Mouse (Mus musculus): ENCODE measurements around the gene Pdcd6ip. TPM values are rescaled to one million over a fixed set of nuclear protein-coding genes. Genes with fewer than 3 reads are reported as not detected.
A peak's percentile ranks its signal among the peaks of the same experiment; 100 is the strongest.
"Not testable (repeated sequence)": the region's sequence is repeated elsewhere in the genome, so short reads cannot be mapped to it uniquely, and the experiment has no call there.

Gene Pdcd6ip
- polyA plus RNA-seq, 1 experiment from 2014 or later, result 44.6 TPM

GRCm38 (mm10) chr9:113663476-113663875 is 44.6 kb downstream of the Pdcd6ip start:
- H3K4me3 ChIP-seq (replicated peaks; ENCODE audit: low read length), result no peak overlapping the region
- no peak for ATAC-seq
- H3K9ac ChIP-seq (replicated peaks; ENCODE audit: low read depth, low read length), result no peak overlapping the region
- WGBS, result 91% methylated on average over 4 of the region's 4 CpGs
- H3K36me3 ChIP-seq (ENCODE audit: control insufficient read depth, insufficient read depth), result peaks cover 36% of the 10 kb centered on the region
- H3K4me1 ChIP-seq (replicated peaks; ENCODE audit: control insufficient read depth, insufficient read depth, low read length), result no peaks in the 10 kb centered on the region
- H3K27ac ChIP-seq (ENCODE audit: low read length), result no peak overlapping the region
- H3K27me3 ChIP-seq (replicated peaks; ENCODE audit: control insufficient read depth, insufficient read depth, low read length), result no peaks in the 10 kb centered on the region
- H3K4me2 ChIP-seq (ENCODE audit: low read length), result no peak overlapping the region
- peaks cover 8% of the 10 kb centered on the region for H3K9me3 ChIP-seq (ENCODE audit: control insufficient read depth, low read length)

- no peak overlapping the region for H3K9ac ChIP-seq (replicated peaks; ENCODE audit: low read depth, low read length)
- H3K4me3 ChIP-seq (replicated peaks; ENCODE audit: low read length), result no peak overlapping the region
- WGBS, result 91% methylated on average over 1 of the region's 1 CpGs
- H3K36me3 ChIP-seq (ENCODE audit: control insufficient read depth, insufficient read depth), result peaks cover 26% of the 10 kb centered on the region
- no peaks in the 10 kb centered on the region for H3K9me3 ChIP-seq (ENCODE audit: control insufficient read depth, low read length)
- no peaks in the 10 kb centered on the region for H3K27me3 ChIP-seq (replicated peaks; ENCODE audit: control insufficient read depth, insufficient read depth, low read length)
- no peak overlapping the region for H3K4me2 ChIP-seq (ENCODE audit: low read length)
- H3K27ac ChIP-seq (ENCODE audit: low read length), result no peak overlapping the region
- no peak for ATAC-seq
- no peaks in the 10 kb centered on the region for H3K4me1 ChIP-seq (replicated peaks; ENCODE audit: control insufficient read depth, insufficient read depth, low read length)
Measured at GRCm38 (mm10) chr9:113657837-113658236, 50.2 kb downstream of the Pdcd6ip start.

GRCm38 (mm10) chr9:113653571-113653970 is 54.5 kb downstream of the Pdcd6ip start:
- no peak overlapping the region for H3K4me2 ChIP-seq (ENCODE audit: low read length)
- H3K4me1 ChIP-seq (replicated peaks; ENCODE audit: control insufficient read depth, insufficient read depth, low read length), result peaks cover 6% of the 10 kb centered on the region; the same call in 1 of the 2 replicates
- no peak overlapping the region for H3K4me3 ChIP-seq (replicated peaks; ENCODE audit: low read length)
- no peak overlapping the region for H3K9ac ChIP-seq (replicated peaks; ENCODE audit: low read depth, low read length)
- H3K27ac ChIP-seq (ENCODE audit: low read length), result no peak overlapping the region
- H3K36me3 ChIP-seq (ENCODE audit: control insufficient read depth, insufficient read depth), result peaks cover 9% of the 10 kb centered on the region; the same call in 1 of the 2 replicates
- 87% methylated on average over 8 of the region's 8 CpGs for WGBS
- ATAC-seq, result no peak
- H3K9me3 ChIP-seq (ENCODE audit: control insufficient read depth, low read length), result no peaks in the 10 kb centered on the region
- no peaks in the 10 kb centered on the region for H3K27me3 ChIP-seq (replicated peaks; ENCODE audit: control insufficient read depth, insufficient read depth, low read length)

GRCm38 (mm10) chr9:113650787-113651186 is 57.3 kb downstream of the Pdcd6ip start:
- WGBS, result 61% methylated on average over 8 of the region's 8 CpGs
- H3K9me3 ChIP-seq (ENCODE audit: control insufficient read depth, low read length), result no peaks in the 10 kb centered on the region
- no peak overlapping the region for H3K27ac ChIP-seq (ENCODE audit: low read length)
- H3K4me1 ChIP-seq (replicated peaks; ENCODE audit: control insufficient read depth, insufficient read depth, low read length), result peaks cover 6% of the 10 kb centered on the region; the same call in 1 of the 2 replicates
- ATAC-seq, result no peak
- H3K4me2 ChIP-seq (ENCODE audit: low read length), result no peak overlapping the region
- H3K4me3 ChIP-seq (replicated peaks; ENCODE audit: low read length), result no peak overlapping the region
- peaks cover 5% of the 10 kb centered on the region; the same call in 1 of the 2 replicates for H3K36me3 ChIP-seq (ENCODE audit: control insufficient read depth, insufficient read depth)
- no peaks in the 10 kb centered on the region for H3K27me3 ChIP-seq (replicated peaks; ENCODE audit: control insufficient read depth, insufficient read depth, low read length)
- no peak overlapping the region for H3K9ac ChIP-seq (replicated peaks; ENCODE audit: low read depth, low read length)

- 80% methylated on average over 8 of the region's 8 CpGs for WGBS
Measured at GRCm38 (mm10) chr9:113649211-113649610, 58.8 kb downstream of the Pdcd6ip start.

GRCm38 (mm10) chr9:113645837-113646169 is 62.3 kb downstream of the Pdcd6ip start:
- Histone ChIP-seq H3K27me3 (replicated peaks; ENCODE audit: control insufficient read depth, insufficient read depth, low read length) (no peaks in the 10 kb centered on the region), H3K36me3 (ENCODE audit: control insufficient read depth, insufficient read depth) (no peaks in the 10 kb centered on the region), H3K9me3 (ENCODE audit: control insufficient read depth, low read length) (peaks cover 2% of the 10 kb centered on the region; the same call in 1 of the 2 replicates), H3K9ac (replicated peaks; ENCODE audit: low read depth, low read length) (no peak overlapping the region), H3K4me3 (replicated peaks; ENCODE audit: low read length) (no peak overlapping the region), H3K4me2 (ENCODE audit: low read length) (no peak overlapping the region), H3K27ac (ENCODE audit: low read length) (no peak overlapping the region), H3K4me1 (replicated peaks; ENCODE audit: control insufficient read depth, insufficient read depth, low read length) (peaks cover 5% of the 10 kb centered on the region; the same call in 1 of the 2 replicates)
- whole genome bisulfite sequencing, result 53% methylated on average over 5 of the region's 5 CpGs
- ATAC-seq, result no peak

More at GRCm38 (mm10) chr9:113649211-113649610, 58.8 kb downstream of the Pdcd6ip start:
- H3K9me3 ChIP-seq (ENCODE audit: control insufficient read depth, low read length); H3K4me2 ChIP-seq (ENCODE audit: low read length); H3K27me3 ChIP-seq (replicated peaks; ENCODE audit: control insufficient read depth, insufficient read depth, low read length); ATAC-seq; H3K4me1 ChIP-seq (replicated peaks; ENCODE audit: control insufficient read depth, insufficient read depth, low read length); H3K4me3 ChIP-seq (replicated peaks; ENCODE audit: low read length); H3K36me3 ChIP-seq (ENCODE audit: control insufficient read depth, insufficient read depth); H3K27ac ChIP-seq (ENCODE audit: low read length); H3K9ac ChIP-seq (replicated peaks; ENCODE audit: low read depth, low read length): not testable (repeated sequence)

- Histone ChIP-seq H3K4me1 (replicated peaks; ENCODE audit: control insufficient read depth, insufficient read depth, low read length) (no peaks in the 10 kb centered on the region; the same call in 1 of the 2 replicates), H3K9me3 (ENCODE audit: control insufficient read depth, low read length) (peaks cover 2% of the 10 kb centered on the region; the same call in 1 of the 2 replicates), H3K4me2 (ENCODE audit: low read length) (no peak overlapping the region), H3K27me3 (replicated peaks; ENCODE audit: control insufficient read depth, insufficient read depth, low read length) (no peaks in the 10 kb centered on the region), H3K27ac (ENCODE audit: low read length) (no peak overlapping the region), H3K36me3 (ENCODE audit: control insufficient read depth, insufficient read depth) (no peaks in the 10 kb centered on the region), H3K4me3 (replicated peaks; ENCODE audit: low read length) (no peak overlapping the region), H3K9ac (replicated peaks; ENCODE audit: low read depth, low read length) (no peak overlapping the region)
- ATAC-seq, result peak; percentile 66
- 14% methylated on average over 8 of the region's 11 CpGs for WGBS
Measured at GRCm38 (mm10) chr9:113645153-113645836, 62.8 kb downstream of the Pdcd6ip start.

- WGBS, result 61% methylated on average over 5 of the region's 5 CpGs
- Histone ChIP-seq H3K27me3 (replicated peaks; ENCODE audit: control insufficient read depth, insufficient read depth, low read length) (no peaks in the 10 kb centered on the region), H3K4me2 (ENCODE audit: low read length) (no peak overlapping the region), H3K27ac (ENCODE audit: low read length) (no peak overlapping the region), H3K4me1 (replicated peaks; ENCODE audit: control insufficient read depth, insufficient read depth, low read length) (no peaks in the 10 kb centered on the region; the same call in 1 of the 2 replicates), H3K9ac (replicated peaks; ENCODE audit: low read depth, low read length) (no peak overlapping the region), H3K4me3 (replicated peaks; ENCODE audit: low read length) (no peak overlapping the region), H3K36me3 (ENCODE audit: control insufficient read depth, insufficient read depth) (no peaks in the 10 kb centered on the region), H3K9me3 (ENCODE audit: control insufficient read depth, low read length) (peaks cover 2% of the 10 kb centered on the region; the same call in 1 of the 2 replicates)
- no peak for ATAC-seq
Measured at GRCm38 (mm10) chr9:113644701-113645100, 63.4 kb downstream of the Pdcd6ip start.

GRCm38 (mm10) chr9:113644076-113644475 is 64.0 kb downstream of the Pdcd6ip start:
- Histone ChIP-seq H3K4me1 (replicated peaks; ENCODE audit: control insufficient read depth, insufficient read depth, low read length) (no peaks in the 10 kb centered on the region; the same call in 1 of the 2 replicates), H3K4me2 (ENCODE audit: low read length) (no peak overlapping the region)
- WGBS, result 68% methylated on average over 3 of the region's 3 CpGs

More at GRCm38 (mm10) chr9:113644076-113644475, 64.0 kb downstream of the Pdcd6ip start:
- no peak for ATAC-seq
- Histone ChIP-seq H3K27ac (ENCODE audit: low read length) (no peak overlapping the region), H3K9me3 (ENCODE audit: control insufficient read depth, low read length) (peaks cover 2% of the 10 kb centered on the region; the same call in 1 of the 2 replicates), H3K27me3 (replicated peaks; ENCODE audit: control insufficient read depth, insufficient read depth, low read length) (no peaks in the 10 kb centered on the region), H3K4me3 (replicated peaks; ENCODE audit: low read length) (no peak overlapping the region), H3K36me3 (ENCODE audit: control insufficient read depth, insufficient read depth) (no peaks in the 10 kb centered on the region), H3K9ac (replicated peaks; ENCODE audit: low read depth, low read length) (no peak overlapping the region)

Measured in forebrain, embryonic 16.5 days (tissue).